Mouse (Mus musculus) megakaryocyte progenitor cell, adult 5-6 weeks (primary cell): ENCODE measurements around the gene Gm8094. TPM values are rescaled to one million over a fixed set of nuclear protein-coding genes. Genes with fewer than 3 reads are reported as not detected.
"Not testable (repeated sequence)": the region's sequence is repeated elsewhere in the genome, so short reads cannot be mapped to it uniquely, and the experiment has no call there.

ENCODE experiments used
- ATAC-seq: replicated peaks from 2 replicates; pipeline ENCODE4 v1.8.0; 2016; ENCODE audit warnings: mild to moderate bottlenecking, moderate TSS enrichment, inconsistent platforms; ENCODE audit not compliant: poor library complexity
- total RNA-seq, 2 experiments: library from RNA; stranded (forward) in 1 of 2; stranded (reverse) in 1 of 2; fragments of 157-497, 149-512 nt in 1 of 2; fragments of 200-1000 nt in 1 of 2; gene quantifications; 2 replicates each; pipeline versions ENCODE4 v1.2.3 to v1.2.4; 2015 to 2017

Gm8094 gene
- not detected in 2 replicates for total RNA-seq (2015)
- not detected in 2 replicates for total RNA-seq (2017)

DNA sequence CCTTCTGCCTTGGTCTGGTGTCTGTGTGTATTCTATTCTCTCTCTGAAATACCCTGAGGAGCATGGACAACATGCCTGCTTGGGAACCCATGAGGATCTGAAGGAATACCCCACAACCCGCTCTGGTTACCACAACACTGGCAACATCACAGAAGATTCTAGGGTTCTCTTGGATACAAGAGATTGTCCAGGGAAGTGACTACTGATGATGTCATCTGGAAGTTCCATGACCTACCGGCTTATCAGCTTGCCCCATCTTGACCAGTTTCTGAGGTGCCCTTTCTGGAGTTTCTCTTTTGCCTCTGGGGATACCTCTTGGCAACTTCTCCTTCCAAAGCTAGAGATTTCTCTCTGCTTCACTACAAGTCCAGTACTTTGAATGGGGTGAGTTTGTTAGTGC is at the start of gene Gm8094:
Gene Gm8094 (minus strand): TSS at position 101 of the 400 bp plus-strand sequence.
- ATAC-seq = not testable (repeated sequence)

DNA sequence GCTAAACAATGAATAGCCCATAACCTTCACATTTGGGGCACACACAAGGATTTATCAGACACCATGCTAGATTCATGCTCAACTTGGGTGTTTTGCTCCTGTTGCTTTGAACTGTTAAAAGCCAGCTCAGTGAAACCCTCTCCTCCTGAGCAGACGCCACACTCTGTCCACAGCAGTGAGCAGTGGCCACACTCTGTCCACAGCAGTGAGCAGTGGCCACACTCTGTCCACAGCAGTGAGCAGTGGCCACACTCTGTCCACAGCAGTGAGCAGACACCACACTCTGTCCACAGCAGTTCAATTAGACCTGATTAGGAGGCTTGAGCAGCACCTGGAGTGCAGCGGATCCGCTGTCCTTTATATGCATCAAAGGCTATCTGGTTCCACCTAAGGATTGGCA is 43.2 kb upstream of the Gm8094 start:
- not testable (repeated sequence) for ATAC-seq

DNA sequence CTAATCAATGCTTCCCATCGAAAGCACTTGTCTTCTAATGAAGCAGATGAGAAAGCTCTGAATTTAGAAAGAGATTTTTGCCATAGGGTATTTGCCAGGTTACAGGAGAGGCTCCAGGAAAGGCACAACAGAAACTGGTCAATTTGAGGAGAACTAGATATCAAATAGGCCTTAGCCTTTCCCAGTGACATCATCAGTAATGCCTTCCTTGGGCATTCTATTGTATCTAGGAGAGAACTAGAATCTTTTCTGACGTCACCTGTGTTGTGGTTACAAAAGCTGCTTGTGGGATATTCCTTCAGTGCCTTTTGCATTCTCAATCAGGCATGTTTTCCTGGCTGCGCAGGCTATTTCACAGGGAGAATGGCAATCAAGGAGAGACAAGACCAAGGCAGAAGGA is 23.9 kb upstream of the Gm8094 start, which contains the start of gene Gm8104:
Gene Gm8104 (plus strand): TSS at position 301 of the 400 bp plus-strand sequence.
- ATAC-seq = not testable (repeated sequence)

DNA sequence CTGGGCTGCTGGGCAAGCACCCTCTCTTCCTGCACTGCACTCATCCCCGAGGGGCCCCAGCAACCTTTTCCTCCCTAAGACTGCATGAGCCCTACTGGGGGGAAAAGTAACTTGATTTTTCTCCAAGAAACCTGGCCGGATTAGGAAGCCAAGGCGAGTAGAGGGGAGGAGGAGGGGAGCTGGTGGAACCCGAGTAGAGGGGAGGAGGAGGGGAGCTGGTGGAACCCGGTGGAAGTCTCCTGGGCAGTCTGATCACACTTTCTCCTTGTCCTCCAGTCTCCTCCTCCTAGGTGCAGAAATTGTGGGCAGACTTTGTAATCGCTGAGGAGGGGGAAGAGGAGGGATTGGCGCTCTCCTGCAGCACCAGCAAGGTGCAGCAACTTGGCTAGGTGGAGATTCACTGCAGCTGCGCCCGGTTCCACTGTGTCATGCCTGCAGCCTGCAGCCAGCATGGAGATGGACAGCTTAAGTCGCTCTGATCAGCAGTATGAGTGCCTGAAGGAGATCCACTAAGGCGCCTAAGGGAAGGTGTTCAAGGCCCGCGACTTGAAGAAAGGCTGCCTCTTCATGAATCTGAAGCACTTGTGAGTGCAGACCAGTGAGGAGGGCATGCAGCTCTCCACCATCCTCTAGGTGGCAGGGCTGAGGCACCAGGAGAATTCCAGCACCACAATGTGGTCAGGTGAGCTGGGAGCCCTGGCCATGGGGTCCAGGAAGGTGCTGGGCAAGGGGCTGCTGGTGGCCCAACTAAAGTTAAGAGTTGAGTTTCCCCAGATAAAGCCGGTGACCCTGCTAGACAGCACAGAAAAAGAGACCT is 12.9 kb upstream of the Gm8094 start:
- not testable (repeated sequence) for ATAC-seq

DNA sequence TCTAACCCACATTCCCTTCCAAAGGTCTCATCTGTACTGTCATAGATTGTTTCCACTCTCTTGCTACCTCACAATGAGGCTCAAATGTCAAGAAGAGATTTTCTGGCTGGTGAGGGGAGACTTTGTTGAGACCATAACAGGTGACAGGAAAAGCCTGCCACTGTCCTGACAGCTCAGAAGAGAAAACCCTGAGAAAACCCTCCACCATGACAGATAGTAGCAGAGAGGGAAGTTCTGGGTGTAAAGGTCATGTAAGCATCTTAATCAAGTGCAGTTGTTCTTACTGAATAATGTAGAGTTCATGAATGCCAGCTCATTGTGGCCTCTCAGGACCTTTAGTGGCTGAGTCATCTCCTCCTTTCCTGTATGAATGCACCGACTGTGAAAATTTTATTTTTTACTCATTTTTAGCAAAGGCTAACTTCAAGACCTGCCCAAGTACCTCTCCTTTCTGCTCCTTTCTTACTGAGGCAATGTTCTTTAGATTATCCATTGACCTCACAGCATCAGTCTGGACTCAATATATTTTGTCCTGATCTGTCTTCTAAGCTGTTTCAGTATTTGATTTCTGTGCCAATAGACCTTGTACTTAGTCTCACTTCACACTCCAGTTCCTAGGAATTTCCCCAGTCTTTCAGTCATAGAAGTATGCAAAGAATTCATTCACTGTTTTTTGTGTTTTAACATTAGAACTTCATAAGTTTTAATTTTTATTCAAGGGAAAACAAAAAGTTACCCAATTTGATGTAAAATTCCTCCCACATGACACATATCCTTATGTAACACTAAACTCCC is 8.7 kb upstream of the Gm8094 start:
- ATAC-seq = not testable (repeated sequence)

DNA sequence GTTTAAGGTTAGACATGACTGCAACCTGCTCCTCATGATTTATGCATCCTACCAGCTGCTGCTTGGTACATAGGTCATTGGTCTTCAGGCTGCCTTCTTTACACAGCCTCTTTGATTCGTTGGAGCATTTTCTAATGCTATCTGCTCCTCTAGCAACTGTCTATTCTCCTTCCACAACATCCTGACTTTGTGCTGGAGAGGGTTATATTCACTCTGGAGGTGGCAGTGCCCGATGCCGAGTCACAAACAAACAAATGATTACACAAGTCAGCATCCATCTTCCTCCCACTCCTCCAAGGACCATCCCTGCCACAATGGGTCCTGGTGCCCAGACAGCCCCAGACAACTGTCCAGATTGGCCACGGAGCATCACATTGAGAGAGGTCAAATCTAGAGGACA is 16.3 kb downstream of the Gm8094 start:
- not testable (repeated sequence) for ATAC-seq

DNA sequence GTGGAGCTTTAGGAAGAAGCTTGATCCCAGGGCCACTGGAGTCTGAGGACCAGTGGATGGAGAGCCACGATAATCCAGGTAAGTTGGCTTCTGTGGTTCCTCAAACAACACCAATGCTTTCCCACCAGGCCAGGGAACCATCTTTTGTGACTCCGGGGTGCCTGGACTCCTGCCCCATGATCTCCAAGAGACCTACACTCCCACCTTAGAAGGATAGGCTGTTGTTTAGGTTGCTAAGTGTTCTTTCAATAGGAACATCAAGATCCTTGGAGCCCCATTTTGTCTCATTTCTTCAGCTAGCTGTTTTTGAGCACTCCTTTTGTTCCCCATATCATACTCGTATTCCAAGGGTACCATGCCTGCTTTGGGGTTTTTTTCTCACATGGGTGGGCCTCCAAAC is 18.4 kb downstream of the Gm8094 start:
- ATAC-seq = not testable (repeated sequence)

Other genes with a start within 250 kb of the Gm8094 start
- gene Gm21977, start 223.2 kb downstream of the Gm8094 start, total RNA-seq (2015) = not detected in 2 replicates
- gene Gm21977, start 223.2 kb downstream of the Gm8094 start, total RNA-seq (2017) = not detected in 2 replicates
- gene Gm8082, start 83.0 kb downstream of the Gm8094 start, total RNA-seq (2015) = not detected in 2 replicates
- not detected in 2 replicates for gene Gm8082, start 83.0 kb downstream of the Gm8094 start, total RNA-seq (2017)
- gene Gm10376, start 61.0 kb downstream of the Gm8094 start, total RNA-seq (2015) = not detected in 2 replicates
- gene Gm10376, start 61.0 kb downstream of the Gm8094 start, total RNA-seq (2017) = not detected in 2 replicates
- not detected in 2 replicates for gene Gm8104, start 24.0 kb upstream of the Gm8094 start, total RNA-seq (2015)
- not detected in 2 replicates for gene Gm8104, start 24.0 kb upstream of the Gm8094 start, total RNA-seq (2017)
- gene Gm7233, start 103.2 kb upstream of the Gm8094 start, total RNA-seq (2015) = not detected in 2 replicates
- gene Gm7233, start 103.2 kb upstream of the Gm8094 start, total RNA-seq (2017) = not detected in 2 replicates
- not detected in 2 replicates for gene Gm8122, start 158.7 kb upstream of the Gm8094 start, total RNA-seq (2015)
- gene Gm8122, start 158.7 kb upstream of the Gm8094 start, total RNA-seq (2017) = not detected in 2 replicates
- gene Gm8126, start 182.0 kb upstream of the Gm8094 start, total RNA-seq (2015) = not detected in 2 replicates
- gene Gm8126, start 182.0 kb upstream of the Gm8094 start, total RNA-seq (2017) = not detected in 2 replicates
- not detected in 2 replicates for gene Gm9732, start 198.4 kb upstream of the Gm8094 start, total RNA-seq (2015)
- gene Gm9732, start 198.4 kb upstream of the Gm8094 start, total RNA-seq (2017) = not detected in 2 replicates
- not detected in 2 replicates for gene Gm8127, start 217.2 kb upstream of the Gm8094 start, total RNA-seq (2015)
- not detected in 2 replicates for gene Gm8127, start 217.2 kb upstream of the Gm8094 start, total RNA-seq (2017)